Mouse (Mus musculus) heart, adult 9 months (tissue): ENCODE measurements around the gene Prima1.
A peak's percentile ranks its signal among the peaks of the same experiment; 100 is the strongest.

ENCODE experiments used
- DNase-seq, 2 experiments: peaks; one replicate each; pipeline ENCODE4 v3.0.0; 2022; ENCODE audit warnings: low spot score in 2 of 2

The Prima1 gene

GRCm38 (mm10) chr12:103226121-103226520 is 15.8 kb downstream of the Prima1 start:
- DNase-seq: no peak

GRCm38 (mm10) chr12:103223671-103224070 is 18.3 kb downstream of the Prima1 start:
- DNase-seq: no peak

- DNase-seq: no peak
Observed at GRCm38 (mm10) chr12:103215877-103216610, 25.9 kb downstream of the Prima1 start.

- DNase-seq: no peak
Observed at GRCm38 (mm10) chr12:103214797-103215196, 27.2 kb downstream of the Prima1 start.

- peak in 1 of 2 experiments; percentile 26 for DNase-seq
Observed at GRCm38 (mm10) chr12:103214270-103214669, 27.7 kb downstream of the Prima1 start.

GRCm38 (mm10) chr12:103213591-103213990 is 28.4 kb downstream of the Prima1 start:
- DNase-seq: no peak

- DNase-seq: no peak
Observed at GRCm38 (mm10) chr12:103211078-103211477, 30.9 kb downstream of the Prima1 start.

GRCm38 (mm10) chr12:103209581-103209980 is 32.4 kb downstream of the Prima1 start:
- DNase-seq: no peak

- no peak for DNase-seq
Observed at GRCm38 (mm10) chr12:103205561-103205960, 36.4 kb downstream of the Prima1 start.

GRCm38 (mm10) chr12:103202592-103203544 is 39.1 kb downstream of the Prima1 start:
- no peak for DNase-seq

- no peak for DNase-seq
Observed at GRCm38 (mm10) chr12:103192996-103193395, 49.0 kb downstream of the Prima1 start.

- DNase-seq: no peak
Observed at GRCm38 (mm10) chr12:103189771-103190170, 52.2 kb downstream of the Prima1 start.

GRCm38 (mm10) chr12:103188223-103188622 is 53.7 kb downstream of the Prima1 start:
- DNase-seq: no peak

GRCm38 (mm10) chr12:103187020-103187419 is 54.9 kb downstream of the Prima1 start:
- no peak for DNase-seq

GRCm38 (mm10) chr12:103183057-103183456 is 58.9 kb downstream of the Prima1 start:
- no peak for DNase-seq

GRCm38 (mm10) chr12:103168892-103169291 is 73.1 kb downstream of the Prima1 start:
- DNase-seq: no peak

GRCm38 (mm10) chr12:103164101-103165030 is 77.6 kb downstream of the Prima1 start:
- DNase-seq: no peak

- no peak for DNase-seq
Observed at GRCm38 (mm10) chr12:103163596-103163995, 78.4 kb downstream of the Prima1 start.

GRCm38 (mm10) chr12:103160721-103161120 is 81.2 kb downstream of the Prima1 start:
- no peak for DNase-seq

GRCm38 (mm10) chr12:103159016-103159415 is 82.9 kb downstream of the Prima1 start:
- DNase-seq: no peak

- DNase-seq: no peak
Observed at GRCm38 (mm10) chr12:103157129-103157910, 84.6 kb downstream of the Prima1 start.
